Mouse (Mus musculus) hindbrain, embryonic 16.5 days (tissue): ENCODE measurements around the gene Smap1. TPM values are rescaled to one million over a fixed set of nuclear protein-coding genes. Genes with fewer than 3 reads are reported as not detected.
"Not testable (repeated sequence)": the region's sequence is repeated elsewhere in the genome, so short reads cannot be mapped to it uniquely, and the experiment has no call there.

Experiments used
- ATAC-seq: fragments of 200-750 bp; cut with Nextera tagmentation; 2 replicates; pipeline ENCODE4 v1.8.0; 2017; ENCODE audit warnings: moderate TSS enrichment, moderate library complexity
- H3K27ac ChIP-seq: fragments of 300-500 bp; sonication (generic); 2 replicates; pipeline ENCODE4 v1.5.1; 2014; ENCODE audit warnings: low read depth, mild to moderate bottlenecking, control low read depth, low read length, moderate library complexity
- H3K27me3 ChIP-seq: fragments of 300-500 bp; sonication (generic); replicated peaks from 2 replicates; pipeline ENCODE4 v1.6.1; 2014; ENCODE audit warnings: low read length; ENCODE audit not compliant: control insufficient read depth, insufficient read depth
- H3K36me3 ChIP-seq: fragments of 300-500 bp; sonication (generic); 2 replicates; pipeline ENCODE4 v1.6.1; 2014; ENCODE audit warnings: mild to moderate bottlenecking, low read length, moderate library complexity, mixed read lengths; ENCODE audit not compliant: control insufficient read depth, insufficient read depth
- H3K4me1 ChIP-seq: fragments of 300-500 bp; sonication (generic); 2 replicates; pipeline ENCODE4 v1.6.1; 2014; ENCODE audit warnings: low read depth, low read length; ENCODE audit not compliant: control insufficient read depth, insufficient read depth
- H3K4me2 ChIP-seq: fragments of 300-500 bp; sonication (generic); 2 replicates; pipeline ENCODE4 v1.6.1; 2014; ENCODE audit warnings: mild to moderate bottlenecking, low read length, control low read depth, moderate library complexity
- H3K4me3 ChIP-seq: fragments of 300-500 bp; sonication (generic); 2 replicates; pipeline ENCODE4 v1.5.1; 2014; ENCODE audit warnings: mild to moderate bottlenecking, low read length, control low read depth, moderate library complexity
- H3K9ac ChIP-seq: fragments of 300-500 bp; sonication (generic); 2 replicates; pipeline ENCODE4 v1.6.1; 2014; ENCODE audit warnings: low read depth, mild to moderate bottlenecking, control low read depth, low read length, moderate library complexity
- H3K9me3 ChIP-seq: fragments of 300-500 bp; sonication (generic); 2 replicates; pipeline ENCODE4 v1.6.1; 2014; ENCODE audit warnings: mild to moderate bottlenecking, low read length, moderate library complexity; ENCODE audit not compliant: control insufficient read depth
- WGBS: fragments of 180-500 bp; shearing (Covaris S2); extraction: QIAGEN DNeasy Blood & Tissue Kit; methylation state at CpG from one replicate; pipeline ENCODE4 v1.1.7; 2014; 5-methylcytosine and 5-hydroxymethylcytosine counted together
- polyA plus RNA-seq: library from polyadenylated mRNA; unstranded; fragments of >200 nt; fragmentation: Nextera tagmentation; extraction: Ambion mirVana; gene quantifications from 2 replicates; pipeline ENCODE4 v1.2.1, GENCODE M21; 2015

Smap1 gene
- 41.0 and 79.5 TPM in 2 replicates for polyA plus RNA-seq

DNA sequence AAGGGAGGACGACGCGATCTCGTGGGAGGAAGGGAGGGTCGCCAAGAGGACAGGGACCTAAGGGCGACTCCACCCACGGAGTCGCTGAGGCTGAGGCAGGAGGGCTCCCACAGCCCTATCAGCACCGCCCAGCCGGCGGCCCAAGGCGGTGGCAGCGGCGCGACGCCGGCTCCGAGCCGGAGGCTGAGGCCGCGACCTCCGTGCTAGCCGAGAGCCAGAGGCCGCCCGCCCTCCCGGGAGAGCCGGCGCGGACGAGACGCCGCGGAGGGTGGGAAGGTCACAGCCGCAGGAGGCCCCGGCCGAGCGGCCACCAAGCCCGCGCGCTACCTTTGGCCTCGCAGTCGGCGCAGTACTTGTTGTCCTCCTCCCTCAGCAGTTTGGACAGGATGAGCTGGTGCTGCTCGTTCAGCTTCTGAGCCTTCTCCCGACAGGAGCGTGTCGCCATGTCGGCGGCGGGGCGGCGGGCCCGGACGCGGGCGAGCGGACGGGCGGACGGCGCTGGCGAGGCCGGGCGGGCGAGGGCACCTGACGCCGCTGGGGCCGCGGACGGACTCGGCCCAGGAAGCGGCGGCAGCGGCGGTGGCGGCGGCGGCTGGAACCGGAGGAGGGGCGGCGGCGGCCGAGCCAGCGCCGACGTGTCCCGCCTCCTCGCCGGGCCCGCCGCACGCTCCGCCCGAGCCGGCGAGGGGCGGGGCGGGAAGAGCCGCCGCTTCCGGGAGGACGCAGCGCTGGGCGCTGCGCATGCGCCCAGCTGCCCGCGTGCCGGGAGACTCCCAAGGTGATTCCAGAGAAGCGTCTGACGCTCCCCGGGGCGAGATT, at the start of gene Smap1:
Smap1 (minus strand) TSS at position 607 of the 819 bp plus-strand sequence.
- no peaks in the 10 kb centered on the region for H3K27me3 ChIP-seq
- no peaks in the 10 kb centered on the region for H3K9me3 ChIP-seq
- H3K4me3 ChIP-seq = peak within 1 kb of the TSS; percentile 100
- H3K36me3 ChIP-seq = no peaks in the 10 kb centered on the region
- peak within 1 kb of the TSS; percentile 97 for H3K27ac ChIP-seq
- peak; percentile 96 for ATAC-seq
- H3K4me1 ChIP-seq = peaks cover 16% of the 10 kb centered on the region
- peak within 1 kb of the TSS; percentile 82 for H3K4me2 ChIP-seq
- WGBS = under 1% methylated on average over 71 of the region's 113 CpGs
- H3K9ac ChIP-seq = peak within 1 kb of the TSS; percentile 99

DNA sequence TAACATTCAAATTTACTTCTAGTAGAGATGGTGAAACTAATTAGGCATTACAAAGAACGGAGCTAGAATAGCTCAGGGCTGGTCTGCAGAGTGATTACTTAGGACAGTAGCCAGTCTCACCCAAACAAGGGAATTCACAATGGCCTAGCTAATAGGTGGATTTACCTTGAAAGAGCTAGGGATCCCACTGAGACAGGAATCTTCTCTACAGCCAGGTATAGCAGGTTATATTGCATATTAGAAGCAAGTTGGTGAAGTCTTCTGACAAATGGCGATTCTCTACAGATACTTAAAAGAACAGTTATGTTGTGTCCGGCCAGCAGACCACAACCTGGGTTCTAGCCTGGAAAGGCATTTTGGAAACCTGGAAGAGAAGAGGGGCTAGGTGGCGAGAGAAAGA, 49.0 kb upstream of the Smap1 start:
- not testable (repeated sequence) for H3K36me3 ChIP-seq, H3K4me1 ChIP-seq, H3K4me3 ChIP-seq, H3K4me2 ChIP-seq, H3K9ac ChIP-seq, H3K9me3 ChIP-seq, H3K27ac ChIP-seq, ATAC-seq, H3K27me3 ChIP-seq
- WGBS = 85% methylated on average over 4 of the region's 4 CpGs

DNA sequence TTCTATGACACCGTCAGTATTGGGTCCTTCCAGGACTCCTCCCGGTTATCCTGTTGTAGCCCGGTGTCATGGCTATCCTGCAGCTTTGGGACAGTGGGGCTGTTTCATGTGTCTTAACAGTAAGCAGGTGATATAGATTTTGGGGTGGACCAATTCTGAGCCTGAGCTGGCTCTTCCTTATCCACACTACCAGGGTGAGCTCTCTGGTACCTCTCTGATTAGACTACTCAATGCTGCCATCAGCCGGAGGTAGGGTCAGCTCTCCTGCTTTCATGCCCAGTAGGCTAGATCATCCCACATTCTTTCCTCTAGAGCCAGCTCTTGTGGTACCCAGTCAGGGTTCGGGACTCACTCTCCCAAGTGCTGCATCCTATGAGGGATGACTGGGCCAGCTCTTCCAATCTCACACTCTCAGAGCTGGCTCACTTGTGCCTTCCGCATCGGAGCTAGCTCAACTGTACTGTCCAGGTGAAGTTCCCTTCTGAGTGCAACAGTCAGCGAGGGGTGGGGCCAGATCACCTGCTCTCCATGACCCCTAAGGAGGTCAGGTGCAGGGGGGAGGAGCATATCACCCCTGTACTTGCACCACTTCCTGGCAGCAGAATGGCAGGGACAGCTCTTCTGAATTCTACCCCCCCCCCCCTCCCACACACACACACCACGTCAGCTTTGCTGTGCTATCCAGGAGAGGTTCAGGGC, 46.1 kb upstream of the Smap1 start:
- no peak overlapping the region for H3K9ac ChIP-seq
- H3K4me2 ChIP-seq = no peak overlapping the region
- H3K4me1 ChIP-seq = no peaks in the 10 kb centered on the region
- H3K27me3 ChIP-seq = no peaks in the 10 kb centered on the region
- WGBS = 91% methylated on average over 9 of the region's 9 CpGs
- H3K27ac ChIP-seq = no peak overlapping the region
- no peaks in the 10 kb centered on the region for H3K36me3 ChIP-seq
- H3K9me3 ChIP-seq = no peaks in the 10 kb centered on the region
- H3K4me3 ChIP-seq = no peak overlapping the region
- ATAC-seq = no peak

DNA sequence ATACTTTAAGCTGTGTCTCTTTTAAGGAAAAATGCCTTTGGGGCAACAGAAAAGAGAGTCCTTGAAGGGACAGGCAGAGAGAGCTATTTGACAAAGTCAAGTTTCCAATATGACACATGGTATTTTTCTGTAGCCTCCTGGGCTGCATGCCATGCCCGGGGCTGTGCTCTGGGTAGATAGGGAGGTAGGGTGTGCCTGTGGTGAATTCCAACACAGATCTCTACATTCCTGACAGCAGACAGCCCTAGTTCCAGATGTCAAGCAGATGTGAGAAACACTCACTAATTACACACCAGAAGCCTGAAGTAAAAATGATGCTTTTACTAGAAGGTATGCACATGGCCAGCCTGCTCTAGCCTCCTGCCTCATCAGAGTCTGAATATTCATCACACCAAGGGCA, 44.1 kb upstream of the Smap1 start:
- H3K4me2 ChIP-seq = no peak overlapping the region
- H3K9me3 ChIP-seq = no peaks in the 10 kb centered on the region
- H3K27me3 ChIP-seq = no peaks in the 10 kb centered on the region
- H3K4me1 ChIP-seq = no peaks in the 10 kb centered on the region
- ATAC-seq = no peak
- H3K4me3 ChIP-seq = no peak overlapping the region
- WGBS = 79% methylated on average over 1 of the region's 1 CpGs
- H3K9ac ChIP-seq = no peak overlapping the region
- no peak overlapping the region for H3K27ac ChIP-seq
- H3K36me3 ChIP-seq = no peaks in the 10 kb centered on the region

DNA sequence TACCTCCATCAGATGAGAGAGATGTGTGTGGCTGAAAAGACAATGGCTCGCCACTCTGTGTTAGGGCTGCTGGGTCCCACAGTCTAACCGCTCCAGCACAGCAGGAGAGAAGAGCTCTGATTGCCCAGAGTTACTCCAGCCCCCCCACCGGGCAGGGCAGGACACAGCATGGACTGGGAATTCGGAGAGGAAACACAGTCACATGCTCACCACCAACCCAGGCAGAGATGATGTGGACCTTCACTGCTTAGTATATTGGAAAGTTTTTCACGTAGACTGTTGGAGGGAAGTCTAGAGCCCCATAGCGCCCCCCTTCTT, 37.3 kb upstream of the Smap1 start:
- no peak overlapping the region for H3K9ac ChIP-seq
- 8% methylated on average over 6 of the region's 6 CpGs for WGBS
- peak overlapping the region; percentile 1; the same call in 1 of the 2 replicates for H3K4me3 ChIP-seq
- H3K9me3 ChIP-seq = no peaks in the 10 kb centered on the region
- H3K36me3 ChIP-seq = no peaks in the 10 kb centered on the region
- H3K4me2 ChIP-seq = peak overlapping the region; percentile 10
- no peaks in the 10 kb centered on the region for H3K4me1 ChIP-seq
- ATAC-seq = no peak
- no peak overlapping the region for H3K27ac ChIP-seq
- H3K27me3 ChIP-seq = no peaks in the 10 kb centered on the region

DNA sequence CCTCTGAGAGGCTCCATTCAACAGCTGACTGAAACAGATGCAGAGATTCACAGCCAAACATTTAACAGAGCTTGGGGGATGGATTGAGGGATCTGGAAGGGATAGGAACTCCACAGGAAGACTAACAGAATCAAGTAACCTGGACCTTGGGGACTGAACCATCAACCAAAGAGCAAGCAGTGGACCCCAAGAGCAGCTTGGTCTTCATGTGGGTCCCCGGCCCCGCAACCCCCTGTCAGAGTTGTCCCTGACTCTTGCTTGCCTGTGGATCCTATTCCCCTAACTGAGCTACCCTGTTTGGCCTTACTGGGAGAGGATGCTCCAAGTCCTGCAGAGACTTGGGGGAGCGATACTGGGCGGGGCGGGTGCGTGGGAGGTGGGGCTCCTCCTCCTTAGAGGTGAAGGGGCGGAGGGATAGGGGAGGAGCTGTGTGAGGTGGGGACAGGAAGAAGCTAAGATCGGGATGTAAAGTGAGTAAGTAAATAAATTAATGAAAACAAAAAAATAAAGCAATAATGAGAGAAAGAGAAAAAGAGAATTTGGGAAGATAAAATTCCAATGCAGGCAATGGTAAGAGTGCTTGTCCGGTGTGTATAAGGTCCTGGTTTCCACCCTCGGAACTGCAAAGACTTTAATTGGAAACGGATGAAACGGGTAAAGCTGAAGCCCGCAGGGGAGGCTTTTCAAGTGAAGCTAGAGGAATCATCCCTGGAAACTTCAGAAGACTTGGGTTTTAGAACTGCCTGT, 36.7 kb upstream of the Smap1 start:
- H3K4me1 ChIP-seq = no peaks in the 10 kb centered on the region
- H3K9ac ChIP-seq = no peak overlapping the region
- peak overlapping the region; percentile 1; the same call in 1 of the 2 replicates for H3K4me3 ChIP-seq
- no peak overlapping the region for H3K27ac ChIP-seq
- peak overlapping the region; percentile 10 for H3K4me2 ChIP-seq
- H3K27me3 ChIP-seq = no peaks in the 10 kb centered on the region
- no peaks in the 10 kb centered on the region for H3K36me3 ChIP-seq
- ATAC-seq = no peak
- 13% methylated on average over 13 of the region's 13 CpGs for WGBS
- no peaks in the 10 kb centered on the region for H3K9me3 ChIP-seq

DNA sequence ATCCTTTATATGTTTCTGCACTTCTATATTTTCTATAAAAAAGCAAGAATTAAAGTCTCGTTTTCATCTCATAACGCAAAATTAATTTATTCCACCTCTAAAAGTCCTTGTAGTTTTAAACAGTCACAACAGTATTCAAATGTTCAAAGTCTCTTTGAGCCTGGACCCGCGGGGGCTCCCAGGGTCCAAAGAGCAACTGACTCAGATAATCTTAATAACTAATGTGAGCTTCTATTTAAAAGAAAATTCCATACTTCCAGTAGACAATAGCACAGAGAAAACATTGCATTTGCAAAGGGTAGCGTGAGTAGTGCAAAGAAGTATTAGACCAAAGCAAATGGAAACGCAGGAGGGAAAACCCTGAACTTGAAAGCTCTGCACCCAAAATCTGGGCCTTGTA, 36.0 kb upstream of the Smap1 start:
- WGBS = 96% methylated on average over 6 of the region's 6 CpGs
- Histone ChIP-seq H3K36me3 (no peaks in the 10 kb centered on the region), H3K4me2 (no peak overlapping the region), H3K9ac (no peak overlapping the region), H3K27me3 (no peaks in the 10 kb centered on the region), H3K4me1 (no peaks in the 10 kb centered on the region), H3K9me3 (no peaks in the 10 kb centered on the region), H3K4me3 (no peak overlapping the region), H3K27ac (no peak overlapping the region)
- no peak for ATAC-seq

DNA sequence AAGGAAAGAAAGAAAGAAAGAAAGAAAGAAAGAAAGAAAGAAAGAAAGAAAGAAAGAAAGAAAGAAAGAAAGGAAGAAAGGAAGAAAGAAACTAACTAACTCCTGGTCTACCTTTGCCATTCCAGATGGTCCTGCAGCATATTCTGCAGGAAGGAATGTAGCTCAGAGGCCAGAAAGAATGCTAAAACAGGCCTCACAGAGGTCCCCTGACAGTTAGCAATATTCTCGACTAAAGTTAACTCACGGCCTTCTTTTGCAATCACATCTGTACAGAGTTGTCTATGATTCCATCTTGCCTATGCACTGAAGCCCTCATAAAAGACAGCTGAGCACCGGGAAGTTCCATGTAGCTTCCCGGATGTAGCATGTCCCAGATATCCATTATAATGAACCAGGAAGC, 33.4 kb upstream of the Smap1 start:
- Histone ChIP-seq H3K27ac (no peak overlapping the region), H3K4me1 (no peaks in the 10 kb centered on the region), H3K27me3 (no peaks in the 10 kb centered on the region), H3K4me3 (no peak overlapping the region), H3K9me3 (no peaks in the 10 kb centered on the region), H3K4me2 (no peak overlapping the region), H3K9ac (no peak overlapping the region), H3K36me3 (no peaks in the 10 kb centered on the region)
- WGBS = 93% methylated on average over 4 of the region's 4 CpGs
- ATAC-seq = no peak

DNA sequence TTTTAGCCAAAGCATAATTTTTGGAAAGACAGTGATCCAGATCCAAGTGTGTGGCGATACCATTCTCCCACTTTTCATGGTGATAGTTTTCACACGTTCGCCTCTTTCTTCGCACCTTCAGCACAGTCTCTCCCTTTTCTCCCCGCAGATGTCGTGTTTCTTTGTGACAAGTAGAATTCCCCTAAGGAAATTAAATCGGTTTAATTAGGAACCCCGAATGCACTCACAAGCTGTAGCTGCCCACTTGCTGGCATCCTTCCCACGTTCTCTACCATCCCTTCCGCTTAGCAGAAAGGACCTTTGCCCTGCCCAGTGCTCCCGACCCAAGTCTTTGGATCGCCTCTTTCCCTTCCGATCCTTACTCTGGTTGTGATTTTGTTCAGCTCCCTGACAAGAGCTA, 31.8 kb upstream of the Smap1 start:
- Histone ChIP-seq H3K27ac (no peak overlapping the region), H3K36me3 (no peaks in the 10 kb centered on the region), H3K27me3 (no peaks in the 10 kb centered on the region), H3K4me2 (no peak overlapping the region), H3K4me1 (no peaks in the 10 kb centered on the region), H3K9me3 (0 out of 2 replicates have a peak, but pooled peaks cover 2% of the 10 kb centered on the region), H3K4me3 (no peak overlapping the region), H3K9ac (no peak overlapping the region)
- ATAC-seq = no peak
- 78% methylated on average over 13 of the region's 13 CpGs for WGBS
